Mouse (Mus musculus) brain, embryonic 14.5 days (tissue): ENCODE results near the gene Cox8c.

Source experiments
- CTCF ChIP-seq: fragments of 200-500 bp; IDR thresholded peaks from 2 replicates; pipeline ENCODE4 v1.5.1; 2012; ENCODE audit warnings: inconsistent platforms, mild to moderate bottlenecking, moderate library complexity, borderline replicate concordance; ENCODE audit not compliant: insufficient read depth, insufficient read length; ENCODE audit errors: extremely low read depth
- POLR2A ChIP-seq: fragments of 200-500 bp; IDR thresholded peaks from 2 replicates; pipeline ENCODE4 v1.6.1; 2012; ENCODE audit warnings: mild to moderate bottlenecking, inconsistent platforms, borderline replicate concordance; ENCODE audit not compliant: poor library complexity, insufficient read depth, insufficient read length, severe bottlenecking; ENCODE audit errors: extremely low read depth

DNA sequence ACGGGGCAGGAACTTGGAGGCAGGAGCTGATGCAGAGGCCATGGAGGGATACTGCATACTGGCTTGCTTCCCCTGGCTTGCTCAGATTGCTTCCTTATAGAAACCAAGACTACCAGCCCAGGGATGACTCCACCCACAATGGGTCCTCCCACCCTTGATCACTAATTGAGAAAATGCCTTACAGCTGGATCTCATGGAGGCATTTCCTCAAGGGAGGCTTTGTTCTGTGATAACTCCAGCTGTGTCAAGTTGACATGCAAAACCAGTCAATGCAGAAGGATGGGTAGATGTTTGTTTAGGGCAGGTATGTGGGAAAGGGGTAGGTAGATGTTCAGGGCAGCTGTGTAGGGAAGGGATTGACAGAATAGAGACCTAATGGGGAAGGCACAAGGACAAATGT lies 31.2 kb downstream of the Cox8c start:
- TF ChIP-seq CTCF = no peak
- TF ChIP-seq POLR2A = no peak
